Mouse (Mus musculus) erythroblast, embryonic 14.5 days (primary cell): ENCODE data around the gene E2f4.

Experiments used
- GATA1 ChIP-seq: IDR thresholded peaks from 2 replicates; pipeline ENCODE4 v1.6.1; 2012; ENCODE audit warnings: low read length, inconsistent platforms, mixed read lengths
- TAL1 ChIP-seq: IDR thresholded peaks from 3 replicates; pipeline ENCODE4 v1.6.1; 2012; ENCODE audit warnings: low read length, inconsistent platforms, mixed read lengths

DNA sequence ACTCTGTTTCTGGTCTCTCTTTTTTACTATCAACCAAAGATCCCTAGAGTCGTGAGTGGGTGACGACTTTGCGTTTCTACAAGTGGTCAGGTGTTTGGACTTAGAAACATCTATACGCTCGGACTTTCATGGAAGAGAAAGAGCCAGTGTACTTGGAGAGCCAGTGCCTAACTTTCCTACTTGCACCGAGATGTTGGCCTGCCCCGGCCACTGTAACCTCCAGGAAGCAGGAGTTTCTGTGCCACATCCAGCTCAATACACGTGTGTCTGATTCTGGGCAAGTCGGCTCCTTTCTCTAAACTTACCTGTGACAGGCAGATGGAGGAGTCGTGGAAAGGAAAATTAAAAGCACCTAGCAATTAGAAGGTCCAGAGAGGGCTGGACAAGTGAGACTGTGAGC, 21.6 kb upstream of the E2f4 start, which contains the start of gene Nol3:
- TF ChIP-seq GATA1: no peak
- TF ChIP-seq TAL1: no peak
